Mouse (Mus musculus): Measurements from ENCODE around the gene Celf5. TPM values are rescaled to one million over a fixed set of nuclear protein-coding genes. Genes with fewer than 3 reads are reported as not detected.

Gene Celf5
- polyA plus RNA-seq, 1 experiment from 2014 or later, result 2.1 TPM

GRCm38 (mm10) chr10:81435436-81435835 lies 47.1 kb downstream of the Celf5 start:
- H3K4me1 ChIP-seq, result peaks cover 30% of the 10 kb centered on the region
- H3K36me3 ChIP-seq, result no peaks in the 10 kb centered on the region
- ATAC-seq (ENCODE audit: insufficient number of reproducible peaks, insufficient read depth, low FRiP score, low TSS enrichment, low read depth), result no peak
- H3K27ac ChIP-seq, result no peak overlapping the region
- no peak overlapping the region for H3K4me2 ChIP-seq
- 80% methylated on average over 3 of the region's 3 CpGs for WGBS
- no peaks in the 10 kb centered on the region for H3K27me3 ChIP-seq
- H3K9ac ChIP-seq, result peak overlapping the region; percentile 8; the same call in 1 of the 2 replicates
- H3K9me3 ChIP-seq, result no peaks in the 10 kb centered on the region
- no peak overlapping the region for H3K4me3 ChIP-seq

DNA sequence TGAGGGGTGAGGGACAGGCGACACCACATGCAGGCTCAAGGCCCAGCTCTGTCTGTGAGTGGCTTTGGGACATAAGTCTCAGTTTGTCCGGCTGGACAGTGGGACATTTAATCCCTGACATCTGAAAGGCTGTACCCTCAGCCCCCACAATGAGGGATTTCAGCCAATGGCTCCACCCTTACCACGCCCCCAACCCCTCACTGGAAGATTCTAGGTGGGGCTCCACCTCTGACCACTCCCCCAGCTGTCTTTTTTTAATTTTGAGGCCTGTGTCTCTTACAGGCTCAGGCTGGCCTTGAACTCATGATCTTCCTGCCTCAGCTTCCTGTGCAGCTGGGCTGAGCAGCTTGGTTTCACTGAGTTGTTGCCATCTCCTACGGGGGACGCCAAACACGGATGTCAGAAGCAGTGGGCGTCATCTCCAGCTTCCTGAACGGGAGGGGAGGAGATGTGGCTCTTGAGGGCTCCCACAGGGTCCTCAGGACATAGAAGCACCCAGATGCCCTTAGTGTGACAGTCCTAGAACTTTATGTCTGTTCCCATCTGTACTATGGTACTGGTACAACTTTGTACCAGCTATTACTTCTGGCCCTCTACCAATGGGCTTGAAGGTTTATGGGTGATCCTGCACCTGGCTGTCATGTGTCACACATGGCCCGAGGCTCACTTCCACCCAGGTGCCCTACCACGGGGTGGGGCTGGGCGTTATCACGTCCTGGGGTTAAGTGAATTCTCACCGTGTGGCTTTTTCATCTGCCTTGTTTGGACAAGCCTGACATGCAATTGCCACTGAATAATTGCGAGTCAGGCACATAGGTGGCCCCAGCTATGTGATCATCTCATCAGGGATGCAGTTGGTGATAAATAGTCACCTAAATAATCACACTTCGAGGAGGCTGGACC lies 47.9 kb downstream of the Celf5 start:
- no peak overlapping the region for H3K4me3 ChIP-seq
- H3K36me3 ChIP-seq, result no peaks in the 10 kb centered on the region
- 65% methylated on average over 15 of the region's 15 CpGs for WGBS
- H3K4me2 ChIP-seq, result no peak overlapping the region
- H3K27me3 ChIP-seq, result no peaks in the 10 kb centered on the region
- H3K9me3 ChIP-seq, result no peaks in the 10 kb centered on the region
- no peak overlapping the region for H3K27ac ChIP-seq
- ATAC-seq (ENCODE audit: insufficient number of reproducible peaks, insufficient read depth, low FRiP score, low TSS enrichment, low read depth), result no peak
- H3K9ac ChIP-seq, result peak overlapping the region; percentile 8; the same call in 1 of the 2 replicates
- peaks cover 32% of the 10 kb centered on the region for H3K4me1 ChIP-seq

DNA sequence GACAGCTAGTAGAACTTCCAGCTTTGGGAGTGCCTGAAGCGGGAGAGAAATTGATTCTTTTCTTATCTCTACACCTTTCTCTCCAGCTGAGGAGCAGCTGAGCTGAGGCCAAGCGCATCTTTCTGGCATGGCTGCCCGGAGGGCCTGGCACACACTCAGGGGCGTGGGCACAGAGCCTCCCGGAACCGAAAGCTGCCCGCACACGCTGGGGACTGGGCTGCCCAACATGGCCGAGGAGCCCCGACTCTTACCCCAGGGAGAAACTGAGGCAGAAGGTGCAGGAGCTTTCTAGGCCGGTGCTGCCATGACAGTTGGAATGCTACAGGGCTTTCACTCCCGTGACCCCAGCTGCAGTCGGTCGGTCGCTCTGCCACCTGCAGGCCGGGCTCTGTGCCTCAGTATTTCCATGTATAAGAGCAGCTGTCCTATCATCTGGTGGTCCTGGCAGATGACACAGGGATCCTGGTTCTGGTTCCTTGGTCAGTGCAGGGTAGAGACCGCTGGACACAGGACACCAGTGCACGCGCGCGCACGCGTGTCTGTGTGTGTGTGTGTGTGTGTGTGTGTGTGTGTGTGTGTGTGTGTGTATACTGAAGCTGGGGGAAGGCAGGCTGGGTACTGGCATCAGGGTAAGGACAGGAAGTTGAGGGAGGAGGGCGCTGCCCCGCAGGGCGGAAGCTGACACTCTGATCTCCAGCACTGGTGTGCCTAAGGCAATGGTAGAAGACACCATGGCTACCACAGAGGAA lies 48.8 kb downstream of the Celf5 start:
- Histone ChIP-seq H3K9me3 (no peaks in the 10 kb centered on the region), H3K4me3 (0 out of 2 replicates have a peak overlapping the region, but pooled peaks have one; percentile 27), H3K27me3 (peaks cover 3% of the 10 kb centered on the region; the same call in 1 of the 2 replicates), H3K4me2 (peak overlapping the region; percentile 58), H3K9ac (peak overlapping the region; percentile 51; the same call in 1 of the 2 replicates), H3K4me1 (peaks cover 39% of the 10 kb centered on the region), H3K36me3 (no peaks in the 10 kb centered on the region), H3K27ac (no peak overlapping the region)
- ATAC-seq (ENCODE audit: insufficient number of reproducible peaks, insufficient read depth, low FRiP score, low TSS enrichment, low read depth), result no peak
- WGBS, result 77% methylated on average over 26 of the region's 26 CpGs

- Histone ChIP-seq H3K4me1 (peaks cover 39% of the 10 kb centered on the region), H3K9ac (peak overlapping the region; percentile 51; the same call in 1 of the 2 replicates), H3K36me3 (no peaks in the 10 kb centered on the region), H3K9me3 (no peaks in the 10 kb centered on the region), H3K4me3 (peak overlapping the region; percentile 27), H3K27me3 (peaks cover 12% of the 10 kb centered on the region), H3K4me2 (peak overlapping the region; percentile 58), H3K27ac (no peak overlapping the region)
- ATAC-seq (ENCODE audit: insufficient number of reproducible peaks, insufficient read depth, low FRiP score, low TSS enrichment, low read depth), result peak; percentile 80
- 5% methylated on average over 17 of the region's 17 CpGs for WGBS
These were observed 49.6 kb downstream of the Celf5 start for GRCm38 (mm10) chr10:81432868-81433262.

GRCm38 (mm10) chr10:81432169-81432867 lies 50.2 kb downstream of the Celf5 start:
- H3K27ac ChIP-seq, result no peak overlapping the region
- H3K36me3 ChIP-seq, result no peaks in the 10 kb centered on the region
- H3K9me3 ChIP-seq, result no peaks in the 10 kb centered on the region
- 62% methylated on average over 21 of the region's 21 CpGs for WGBS
- H3K27me3 ChIP-seq, result peaks cover 17% of the 10 kb centered on the region
- peaks cover 41% of the 10 kb centered on the region for H3K4me1 ChIP-seq
- no peak overlapping the region for H3K9ac ChIP-seq
- H3K4me2 ChIP-seq, result peak overlapping the region; percentile 58
- ATAC-seq (ENCODE audit: insufficient number of reproducible peaks, insufficient read depth, low FRiP score, low TSS enrichment, low read depth), result no peak
- peak overlapping the region; percentile 27; the same call in 1 of the 2 replicates for H3K4me3 ChIP-seq

DNA sequence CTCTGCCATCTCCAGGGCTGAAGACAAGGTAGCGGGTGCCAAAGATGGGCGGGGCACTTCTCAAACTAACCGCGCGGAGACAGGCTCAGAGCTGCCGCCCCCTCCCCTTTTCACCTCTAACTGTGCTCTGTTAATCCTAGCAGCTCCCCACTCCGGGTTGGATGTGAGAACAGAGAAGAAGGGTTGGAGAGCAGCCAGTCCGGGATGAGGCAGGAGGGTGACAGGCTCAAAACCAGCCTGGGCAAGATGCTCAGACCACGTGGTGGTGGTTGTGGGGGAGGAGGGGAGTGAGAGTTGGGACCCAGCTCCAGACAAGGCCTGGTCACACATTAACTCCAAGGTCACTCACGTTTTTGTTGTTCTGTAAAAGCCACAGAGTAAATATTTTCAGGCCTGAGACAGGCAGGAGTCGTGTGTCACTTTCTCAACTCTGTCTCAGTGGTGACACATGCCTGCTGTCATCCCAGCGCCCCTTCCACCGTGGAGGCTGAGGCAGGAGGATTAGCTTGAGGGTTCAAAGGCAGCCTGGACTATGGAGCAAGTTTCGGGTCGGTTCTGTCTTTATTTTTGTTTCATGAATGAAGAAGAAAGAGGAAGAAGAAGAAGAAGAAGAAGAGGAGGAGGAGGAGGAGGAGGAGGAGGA lies 50.9 kb downstream of the Celf5 start:
- H3K27me3 ChIP-seq, result peaks cover 20% of the 10 kb centered on the region
- H3K27ac ChIP-seq, result no peak overlapping the region
- peak overlapping the region; percentile 74 for H3K4me3 ChIP-seq
- H3K9me3 ChIP-seq, result no peaks in the 10 kb centered on the region
- peak overlapping the region; percentile 89 for H3K4me2 ChIP-seq
- H3K4me1 ChIP-seq, result peaks cover 44% of the 10 kb centered on the region
- H3K36me3 ChIP-seq, result no peaks in the 10 kb centered on the region
- H3K9ac ChIP-seq, result no peak overlapping the region
- no peak for ATAC-seq (ENCODE audit: insufficient number of reproducible peaks, insufficient read depth, low FRiP score, low TSS enrichment, low read depth)
- WGBS, result 15% methylated on average over 15 of the region's 15 CpGs

GRCm38 (mm10) chr10:81430831-81431525 lies 51.5 kb downstream of the Celf5 start:
- no peak for ATAC-seq (ENCODE audit: insufficient number of reproducible peaks, insufficient read depth, low FRiP score, low TSS enrichment, low read depth)
- Histone ChIP-seq H3K4me3 (peak overlapping the region; percentile 74), H3K27ac (peak overlapping the region; percentile 89), H3K36me3 (no peaks in the 10 kb centered on the region), H3K4me1 (peaks cover 44% of the 10 kb centered on the region), H3K27me3 (peaks cover 20% of the 10 kb centered on the region), H3K9me3 (no peaks in the 10 kb centered on the region), H3K9ac (peak overlapping the region; percentile 83), H3K4me2 (peak overlapping the region; percentile 89)
- 1% methylated on average over 60 of the region's 70 CpGs for WGBS

GRCm38 (mm10) chr10:81430141-81430830 lies 52.2 kb downstream of the Celf5 start:
- WGBS, result under 1% methylated on average over 58 of the region's 89 CpGs
- peaks cover 24% of the 10 kb centered on the region for H3K27me3 ChIP-seq
- peaks cover 49% of the 10 kb centered on the region for H3K4me1 ChIP-seq
- H3K9ac ChIP-seq, result peak overlapping the region; percentile 83
- peak overlapping the region; percentile 89 for H3K4me2 ChIP-seq
- no peaks in the 10 kb centered on the region for H3K36me3 ChIP-seq
- H3K9me3 ChIP-seq, result no peaks in the 10 kb centered on the region
- peak overlapping the region; percentile 74 for H3K4me3 ChIP-seq
- ATAC-seq (ENCODE audit: insufficient number of reproducible peaks, insufficient read depth, low FRiP score, low TSS enrichment, low read depth), result no peak
- H3K27ac ChIP-seq, result peak overlapping the region; percentile 89

DNA sequence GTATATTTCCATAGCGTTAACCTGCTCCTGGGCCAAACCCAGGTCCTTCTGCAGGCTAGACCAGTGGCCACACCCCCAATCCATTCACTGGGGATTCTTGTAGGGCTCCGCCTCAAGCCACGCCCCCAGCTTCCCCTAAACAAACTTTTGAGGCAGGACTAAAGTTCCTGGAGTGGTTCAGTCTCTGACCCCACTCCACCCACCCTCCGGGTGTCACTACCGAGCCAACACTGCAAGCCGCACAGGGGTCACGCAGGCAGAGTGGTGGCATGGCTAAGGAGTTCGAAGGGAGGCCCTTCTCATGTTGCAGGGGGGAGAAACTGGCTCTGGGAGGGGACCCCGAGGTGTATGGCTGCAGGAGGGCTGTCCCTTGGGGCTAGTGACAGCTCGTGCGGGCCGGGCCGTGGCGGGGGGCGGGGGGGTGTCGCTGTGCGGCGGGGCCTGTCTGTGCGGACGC lies 52.9 kb downstream of the Celf5 start:
- no peaks in the 10 kb centered on the region for H3K36me3 ChIP-seq
- H3K9ac ChIP-seq, result peak overlapping the region; percentile 83
- WGBS, result under 1% methylated on average over 20 of the region's 20 CpGs
- H3K27ac ChIP-seq, result peak overlapping the region; percentile 89
- H3K4me3 ChIP-seq, result peak overlapping the region; percentile 74
- H3K27me3 ChIP-seq, result peaks cover 30% of the 10 kb centered on the region
- H3K4me2 ChIP-seq, result peak overlapping the region; percentile 89
- 0 out of 2 replicates have a peak, but pooled peaks have one; percentile 5 for ATAC-seq (ENCODE audit: insufficient number of reproducible peaks, insufficient read depth, low FRiP score, low TSS enrichment, low read depth)
- H3K4me1 ChIP-seq, result peaks cover 53% of the 10 kb centered on the region
- no peaks in the 10 kb centered on the region for H3K9me3 ChIP-seq

DNA sequence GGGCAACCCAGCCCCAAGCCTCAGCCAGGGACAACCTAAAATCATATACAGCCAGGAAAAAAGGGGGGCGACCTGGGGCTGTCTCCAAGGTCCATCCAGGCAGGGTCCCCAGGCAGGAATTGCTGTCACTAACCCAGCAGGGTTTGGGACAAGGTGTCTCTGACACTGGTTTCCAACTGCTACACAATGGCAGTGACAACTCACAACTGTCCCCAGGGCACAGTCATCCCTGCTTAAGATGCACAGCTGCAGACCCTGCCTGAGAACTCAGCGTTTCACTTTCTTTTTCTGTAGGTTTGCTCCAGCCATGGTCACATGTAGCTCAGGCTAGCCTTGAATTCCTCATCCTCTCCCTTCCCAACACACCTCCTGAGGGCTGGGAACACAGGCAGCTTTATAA lies 53.4 kb downstream of the Celf5 start:
- Histone ChIP-seq H3K27me3 (peaks cover 30% of the 10 kb centered on the region), H3K9me3 (no peaks in the 10 kb centered on the region), H3K9ac (no peak overlapping the region), H3K4me3 (peak overlapping the region; percentile 74; the same call in 1 of the 2 replicates), H3K36me3 (no peaks in the 10 kb centered on the region), H3K4me1 (peaks cover 54% of the 10 kb centered on the region), H3K4me2 (peak overlapping the region; percentile 89), H3K27ac (no peak overlapping the region)
- 33% methylated on average over 2 of the region's 2 CpGs for WGBS
- ATAC-seq (ENCODE audit: insufficient number of reproducible peaks, insufficient read depth, low FRiP score, low TSS enrichment, low read depth), result no peak
